Mouse (Mus musculus) brain, embryonic 14.5 days (tissue): ENCODE data around the gene Tgfbi.

Experiments
- CTCF ChIP-seq: fragments of 200-500 bp; IDR thresholded peaks from 2 replicates; pipeline ENCODE4 v1.5.1; 2012; ENCODE audit warnings: inconsistent platforms, mild to moderate bottlenecking, moderate library complexity, borderline replicate concordance; ENCODE audit not compliant: insufficient read depth, insufficient read length; ENCODE audit errors: extremely low read depth
- POLR2A ChIP-seq: fragments of 200-500 bp; IDR thresholded peaks from 2 replicates; pipeline ENCODE4 v1.6.1; 2012; ENCODE audit warnings: mild to moderate bottlenecking, inconsistent platforms, borderline replicate concordance; ENCODE audit not compliant: poor library complexity, insufficient read depth, insufficient read length, severe bottlenecking; ENCODE audit errors: extremely low read depth

GRCm38 (mm10) chr13:56580450-56580849 is 28.9 kb upstream of the Tgfbi start:
- TF ChIP-seq CTCF, result no peak
- TF ChIP-seq POLR2A, result no peak
